Mouse (Mus musculus): ENCODE measurements at regions not wholly inside any gene's neighbourhood (a gene's known extent, or its start where the extent isn't known, plus 50 kb on each side); places are given as distances from the start of the nearest gene placed in this dataset.

DNA sequence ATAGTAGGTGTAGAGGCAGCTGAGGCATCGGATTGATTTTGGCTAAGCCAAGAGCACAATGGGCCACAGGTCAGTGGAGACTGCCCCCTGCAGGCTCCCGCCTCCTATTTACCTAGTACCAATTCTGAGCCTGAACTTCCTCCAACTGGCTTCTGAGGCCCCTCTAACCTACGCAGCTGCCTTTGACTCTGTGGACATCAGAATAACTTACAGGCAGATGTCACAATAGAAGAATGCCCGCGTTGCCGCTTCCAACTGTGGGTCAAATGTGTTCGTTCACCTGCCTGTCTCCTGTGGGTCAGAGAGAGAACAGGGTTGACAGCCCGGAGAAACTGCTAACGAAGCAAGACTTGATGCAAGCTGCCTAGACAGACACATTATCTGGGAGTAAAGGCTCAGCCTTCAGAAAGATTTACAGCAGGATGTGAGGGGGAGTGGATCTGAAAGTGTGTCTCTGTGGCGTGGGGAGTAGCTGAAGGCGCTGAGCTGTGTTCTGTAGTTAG, 153.2 kb downstream of the Gm10260 start:
- DNase-seq (ENCODE audit: low spot score), result peak; percentile 46

DNA sequence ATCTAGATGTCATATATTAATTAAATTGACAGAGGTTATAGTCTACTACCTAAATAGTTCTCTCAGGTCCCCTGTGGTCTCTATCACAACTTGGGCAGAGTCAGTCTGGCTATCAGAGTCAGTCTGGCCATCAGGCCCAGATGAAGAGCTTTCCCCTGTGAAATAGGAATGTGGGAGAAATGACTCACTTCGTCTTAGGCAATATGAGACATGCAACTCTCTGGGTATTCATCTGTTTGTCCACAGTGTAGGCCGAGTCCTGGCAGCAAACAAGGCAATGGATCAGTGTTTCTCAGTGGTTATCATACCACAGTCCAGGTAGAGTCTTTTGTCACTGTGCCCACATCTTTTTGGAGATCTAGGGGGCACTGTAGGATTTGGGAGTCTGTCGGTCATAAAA, 156.0 kb downstream of the Gm10260 start:
- no peak for DNase-seq (ENCODE audit: low spot score)

DNA sequence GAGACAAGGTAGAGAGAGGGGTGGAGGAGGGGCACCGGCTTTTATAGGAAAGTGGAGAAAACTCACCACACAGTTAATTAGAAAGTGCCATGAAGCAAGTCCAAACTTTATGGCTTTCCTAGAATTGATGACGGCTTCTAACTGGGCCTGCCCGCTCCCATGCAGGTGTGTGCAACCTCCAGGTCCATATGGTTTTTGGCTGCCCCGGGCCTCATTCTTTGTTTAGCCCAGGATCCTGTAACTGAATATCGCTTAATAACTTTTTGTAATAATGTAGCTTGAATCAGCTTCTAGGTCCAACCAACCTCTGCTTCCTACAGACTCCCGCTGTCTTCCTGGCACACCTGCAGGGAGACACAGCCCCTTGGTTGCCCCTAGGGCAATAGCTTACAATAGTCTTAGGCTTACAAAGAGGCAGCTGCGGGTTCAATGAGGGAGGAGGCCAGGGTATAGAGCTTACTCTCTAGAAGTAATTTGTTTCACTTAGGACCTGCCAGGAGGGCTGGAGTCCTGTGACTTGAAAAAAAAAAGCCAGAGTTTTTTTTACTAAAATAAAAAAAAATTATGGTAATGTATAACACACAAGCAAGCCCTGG, 159.2 kb downstream of the Gm10260 start:
- no peak for DNase-seq (ENCODE audit: low spot score)

DNA sequence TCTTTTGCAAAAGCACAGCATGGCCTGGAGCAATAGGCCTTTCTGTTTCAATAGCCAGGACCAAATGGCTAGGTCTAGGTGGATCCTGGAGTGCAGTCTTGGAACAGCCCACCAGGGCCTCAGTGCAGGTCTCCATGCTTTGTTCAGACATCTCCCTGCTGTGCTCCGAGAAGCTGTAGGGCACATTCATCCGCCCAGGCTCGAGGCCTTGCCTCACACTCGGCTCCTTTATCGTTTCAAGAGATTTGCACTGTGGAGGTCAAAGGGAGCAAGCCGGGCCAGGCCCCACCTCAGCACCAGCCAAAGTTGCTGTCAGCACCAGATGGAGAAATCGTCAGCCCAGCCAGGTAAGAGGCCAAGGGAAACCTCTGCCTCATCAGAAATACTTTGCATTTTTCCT, 160.3 kb downstream of the Gm10260 start:
- DNase-seq (ENCODE audit: low spot score), result no peak

DNA sequence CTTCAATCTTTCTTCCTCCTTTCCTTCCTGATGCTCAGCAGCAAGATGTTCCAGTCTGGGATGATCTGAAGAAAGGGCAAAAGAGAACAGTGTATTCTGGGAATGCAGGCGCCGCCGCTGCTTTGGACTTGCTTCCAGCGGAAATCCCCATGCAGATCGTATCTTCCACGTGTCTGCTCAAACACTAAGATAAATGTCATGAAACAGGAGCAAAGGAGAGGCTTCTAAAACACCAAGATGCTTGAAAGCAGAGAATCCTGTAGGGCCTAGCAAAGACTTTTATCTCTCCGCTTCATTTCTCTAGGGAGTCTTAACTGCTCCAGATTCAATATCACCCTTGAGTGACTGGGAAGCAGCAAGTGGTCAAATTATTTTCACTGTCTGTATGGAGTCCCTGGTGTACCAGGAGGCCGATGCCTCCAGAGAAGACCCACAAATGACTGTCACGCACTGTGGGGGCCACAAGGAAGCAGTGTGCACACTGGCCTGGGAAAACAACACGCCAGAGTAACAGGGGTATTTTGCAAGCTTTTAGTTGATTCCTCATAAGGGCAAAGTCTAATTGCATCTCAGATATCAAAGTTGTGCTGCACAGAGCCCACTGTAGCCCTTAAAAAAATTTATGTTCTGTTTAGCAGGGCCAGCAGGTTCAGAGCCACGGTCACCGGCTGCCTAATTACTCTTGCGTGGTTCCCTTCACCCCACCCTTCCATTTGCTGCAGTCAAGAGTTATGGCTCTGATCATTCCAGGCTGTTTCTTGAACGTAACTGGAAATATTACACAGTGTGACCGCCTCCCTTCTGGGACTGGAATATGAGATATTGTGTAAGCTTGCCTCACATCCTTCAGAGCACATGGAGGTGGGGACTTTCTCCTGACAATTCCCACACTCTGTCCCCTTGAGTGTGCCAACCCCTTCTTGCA, 161.7 kb downstream of the Gm10260 start:
- no peak for DNase-seq (ENCODE audit: low spot score)

DNA sequence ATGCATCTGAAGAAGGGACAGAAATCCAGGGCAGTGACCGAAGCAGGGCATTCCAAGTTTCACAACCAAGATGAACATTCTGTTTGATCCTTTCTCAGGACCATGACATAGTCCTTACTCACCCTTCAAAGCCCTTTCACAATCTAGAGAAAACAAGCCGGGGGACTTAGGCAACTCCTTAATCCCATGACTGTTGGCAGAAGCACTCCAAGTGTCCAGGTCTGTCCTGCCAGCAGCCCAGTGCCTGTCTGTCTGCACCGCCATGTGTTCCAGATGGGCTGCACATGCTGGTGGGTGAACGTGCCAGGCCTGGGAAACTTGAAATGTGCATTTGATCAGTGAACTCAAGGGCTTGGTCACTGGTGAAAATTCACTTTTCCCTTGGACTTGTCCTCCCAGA, 165.6 kb downstream of the Gm10260 start:
- DNase-seq (ENCODE audit: low spot score), result no peak

DNA sequence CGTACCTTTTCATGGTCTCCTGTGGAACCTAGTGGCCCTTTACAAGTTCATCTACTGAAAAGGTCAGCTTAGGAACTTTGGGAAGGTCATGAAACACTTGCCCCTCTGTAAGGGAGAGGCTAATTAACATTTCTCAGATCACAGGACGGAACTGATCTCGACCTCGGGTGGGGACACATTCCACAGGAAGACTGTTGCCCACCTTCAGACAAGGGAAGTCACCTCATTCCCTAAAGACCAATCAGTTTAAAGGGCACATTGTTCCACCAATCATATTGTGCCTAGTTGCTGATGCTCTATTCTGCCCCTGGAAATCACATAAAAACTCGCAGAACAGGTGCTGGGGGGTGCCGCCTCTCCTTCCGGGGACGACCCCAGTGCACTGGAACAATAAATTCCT, 170.8 kb downstream of the Gm10260 start:
- no peak for DNase-seq (ENCODE audit: low spot score)

DNA sequence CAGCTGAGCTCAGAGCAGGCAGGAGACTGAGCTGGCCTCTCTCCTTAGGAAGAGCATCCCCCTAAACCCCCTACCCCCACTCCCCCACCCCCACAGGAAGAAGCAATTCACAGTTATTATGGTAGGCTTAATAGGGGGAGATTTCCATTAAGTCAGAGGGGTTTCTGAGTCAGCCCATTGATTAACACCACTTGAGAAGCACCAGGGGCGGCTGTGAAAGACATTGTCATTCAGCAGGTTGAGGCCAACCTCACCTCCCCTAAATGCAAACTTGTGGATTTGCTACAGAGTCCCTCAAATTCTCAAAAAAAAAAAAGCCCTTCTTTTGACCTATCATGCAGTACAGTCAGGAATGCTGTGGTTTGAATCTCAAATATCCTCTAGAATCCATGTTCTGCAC, 172.3 kb downstream of the Gm10260 start:
- DNase-seq (ENCODE audit: low spot score), result no peak

DNA sequence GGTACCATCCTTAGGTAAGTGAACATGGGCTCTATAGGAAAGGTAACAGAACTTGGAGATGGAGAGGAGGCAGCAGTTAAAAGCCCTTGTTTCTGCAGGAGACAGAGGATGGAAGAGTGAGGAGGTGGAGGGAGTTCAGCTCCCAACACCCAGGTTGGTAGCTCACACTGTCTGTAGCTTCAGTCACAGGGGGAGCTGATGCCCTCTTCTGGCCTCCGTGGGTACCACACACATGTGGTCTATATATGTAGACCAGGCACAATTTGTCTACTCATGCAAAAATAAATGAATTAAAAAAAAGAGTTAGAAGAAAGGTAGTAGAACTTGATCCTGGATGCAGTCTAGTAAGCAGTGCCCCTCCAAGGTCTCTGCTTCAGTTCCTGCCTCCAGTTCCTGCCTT, 173.3 kb downstream of the Gm10260 start:
- no peak for DNase-seq (ENCODE audit: low spot score)

DNA sequence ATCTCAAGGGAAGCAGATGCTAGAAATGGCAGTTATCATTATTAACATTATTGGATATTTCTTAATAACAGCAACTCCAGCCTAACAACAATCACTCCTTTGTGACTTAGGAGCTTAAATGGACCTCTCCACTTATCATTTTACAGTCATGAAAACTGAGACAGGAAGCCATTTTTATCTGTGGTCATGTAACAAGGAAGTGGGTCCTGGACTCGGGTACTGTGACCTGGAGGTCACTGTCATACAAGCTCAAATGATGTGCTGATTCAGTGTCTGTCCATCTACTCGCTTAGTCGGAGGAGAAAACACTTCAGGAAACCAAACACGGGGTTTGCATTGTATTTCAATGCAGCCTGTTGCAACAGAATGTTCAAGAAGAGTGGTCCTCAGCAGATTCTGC, 176.4 kb downstream of the Gm10260 start:
- DNase-seq (ENCODE audit: low spot score), result no peak

DNA sequence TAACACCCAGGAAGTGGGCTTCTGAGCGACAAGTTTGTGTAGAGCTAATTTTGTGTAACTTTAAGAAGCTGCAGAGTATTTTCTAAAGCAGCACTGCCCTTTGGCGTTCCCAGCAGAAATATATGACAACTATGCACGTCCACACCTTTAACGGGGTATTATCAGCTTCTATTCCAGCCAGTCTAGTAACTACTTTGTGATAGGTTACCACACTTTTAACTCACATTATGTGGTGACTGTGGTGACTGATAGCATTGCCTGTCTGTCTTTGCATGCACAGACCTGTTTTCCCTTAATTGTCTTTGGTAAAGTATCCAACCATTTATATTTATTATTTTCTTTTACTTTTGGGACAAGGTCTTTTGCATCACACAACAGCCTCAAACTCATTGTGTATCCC, 179.1 kb downstream of the Gm10260 start:
- no peak for DNase-seq (ENCODE audit: low spot score)

DNA sequence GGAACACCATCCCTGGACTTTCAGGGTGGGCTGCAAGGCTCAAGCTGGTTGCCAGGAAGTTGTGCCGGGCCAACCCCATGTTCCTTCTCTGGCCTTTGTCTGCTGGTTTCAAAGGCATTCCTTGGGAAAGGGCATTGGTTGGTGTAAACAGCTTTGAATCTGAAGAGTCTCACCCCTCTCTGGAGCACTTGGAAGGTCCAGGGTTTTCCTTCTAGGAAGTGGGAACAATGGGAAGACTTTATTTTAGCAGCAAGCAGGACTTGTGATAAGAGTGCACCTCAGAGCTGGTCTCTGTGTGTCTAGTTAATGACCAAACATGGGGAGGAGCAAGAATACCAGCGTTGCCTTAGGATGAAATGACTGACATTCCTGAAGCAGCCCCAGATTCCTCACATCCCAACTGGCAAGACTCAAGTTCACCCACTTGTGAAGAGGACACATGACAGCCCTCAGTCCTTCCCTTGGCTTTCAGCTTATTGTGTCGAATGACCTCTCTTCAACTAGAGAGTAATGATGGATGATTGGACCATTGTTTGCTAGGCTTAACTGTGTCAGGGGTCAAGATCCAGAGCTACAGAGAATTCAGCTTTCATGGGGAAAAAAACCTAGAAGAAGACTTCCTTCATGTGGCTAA, 180.1 kb downstream of the Gm10260 start:
- no peak for DNase-seq (ENCODE audit: low spot score)

DNA sequence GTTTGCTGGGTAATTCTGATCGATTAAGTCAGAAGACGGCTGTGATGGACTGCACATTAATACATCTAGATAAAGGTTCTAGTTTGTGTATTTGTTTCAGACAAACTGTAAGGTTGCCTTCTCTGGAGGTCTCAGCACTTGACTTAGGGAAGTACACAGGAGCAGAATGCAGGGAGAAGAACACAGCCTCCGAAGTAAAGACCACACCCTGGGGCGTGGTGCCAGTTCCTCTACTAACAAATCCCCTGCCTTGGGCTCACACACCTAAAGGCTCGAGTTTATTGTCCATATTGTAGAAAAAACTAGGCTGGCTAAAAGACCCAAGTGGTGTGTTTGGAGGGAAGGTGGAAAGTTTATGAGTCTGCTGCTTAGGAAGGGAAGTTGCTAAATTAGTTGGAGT, 181.8 kb downstream of the Gm10260 start:
- DNase-seq (ENCODE audit: low spot score), result no peak

DNA sequence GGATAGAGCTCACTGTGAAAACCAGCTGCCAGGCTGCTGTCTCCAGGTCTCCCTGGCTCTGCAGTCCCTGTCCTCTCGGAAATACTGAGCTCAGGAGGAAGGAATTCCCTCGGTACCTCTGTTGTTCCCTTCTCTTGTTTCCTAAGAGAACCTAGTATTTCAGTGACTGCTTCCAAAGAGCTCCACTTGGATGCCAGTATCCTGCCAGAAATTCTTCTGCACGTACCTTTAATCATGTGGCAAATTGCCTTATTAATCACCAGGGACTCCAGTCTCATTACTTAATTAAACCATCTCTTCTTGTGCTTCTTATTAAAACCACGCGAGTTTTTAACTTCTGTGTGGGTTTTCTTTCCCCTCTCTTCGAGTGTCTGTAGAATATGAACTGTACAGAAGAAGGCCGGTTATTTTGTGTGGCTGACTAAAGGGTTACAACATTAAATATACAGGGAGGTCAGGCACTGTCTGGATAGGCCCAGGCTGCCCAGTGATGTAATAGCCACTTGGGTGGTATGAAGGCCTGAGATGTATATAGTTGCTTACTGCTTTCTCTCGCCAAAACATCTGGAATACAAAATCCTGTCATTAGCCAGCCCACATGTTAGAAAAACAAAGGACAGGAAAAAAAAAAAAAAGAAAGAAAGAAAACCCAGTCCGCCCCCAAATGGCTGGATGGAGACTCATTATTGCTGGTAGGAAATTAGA, 183.2 kb downstream of the Gm10260 start:
- DNase-seq (ENCODE audit: low spot score), result no peak

DNA sequence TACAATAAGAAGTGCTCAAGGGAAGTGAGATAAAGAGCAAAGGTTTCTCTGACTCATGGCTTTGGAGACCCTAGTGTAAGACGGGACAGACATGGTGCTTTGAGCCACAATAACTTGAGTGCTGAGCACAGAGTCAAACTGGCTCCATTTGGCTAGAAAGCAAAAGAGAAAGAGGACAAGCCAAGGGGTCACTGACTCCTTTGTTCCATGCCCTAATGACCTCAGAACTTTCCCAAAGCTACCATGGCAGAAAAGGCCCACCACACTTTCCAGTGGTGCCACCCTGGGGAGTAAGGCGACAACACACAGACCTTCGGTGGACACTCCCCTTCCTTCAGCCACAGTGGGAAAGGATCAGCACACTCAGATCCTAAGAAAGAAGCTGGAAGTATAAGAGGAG, 186.8 kb downstream of the Gm10260 start:
- no peak for DNase-seq (ENCODE audit: low spot score)

DNA sequence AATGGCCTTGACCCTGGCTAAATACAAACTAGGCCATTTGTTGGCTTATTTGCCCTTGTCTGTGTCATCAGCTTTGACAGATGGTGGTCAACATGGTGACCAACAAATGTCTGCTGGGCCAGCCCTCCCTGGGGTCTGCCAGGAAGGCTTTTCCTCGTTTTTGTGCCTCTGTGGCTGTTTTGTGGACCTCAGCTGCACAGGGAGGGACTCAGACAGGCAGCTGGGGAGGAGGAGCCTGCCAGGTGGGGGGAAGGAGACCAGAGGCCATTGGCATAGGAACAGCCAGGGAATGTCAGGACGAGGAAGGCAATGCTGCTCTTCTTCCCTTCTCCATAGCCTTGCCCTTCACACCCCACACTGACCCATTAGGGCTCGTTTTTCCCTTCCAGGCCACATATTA, 188.1 kb downstream of the Gm10260 start:
- DNase-seq (ENCODE audit: low spot score), result no peak

DNA sequence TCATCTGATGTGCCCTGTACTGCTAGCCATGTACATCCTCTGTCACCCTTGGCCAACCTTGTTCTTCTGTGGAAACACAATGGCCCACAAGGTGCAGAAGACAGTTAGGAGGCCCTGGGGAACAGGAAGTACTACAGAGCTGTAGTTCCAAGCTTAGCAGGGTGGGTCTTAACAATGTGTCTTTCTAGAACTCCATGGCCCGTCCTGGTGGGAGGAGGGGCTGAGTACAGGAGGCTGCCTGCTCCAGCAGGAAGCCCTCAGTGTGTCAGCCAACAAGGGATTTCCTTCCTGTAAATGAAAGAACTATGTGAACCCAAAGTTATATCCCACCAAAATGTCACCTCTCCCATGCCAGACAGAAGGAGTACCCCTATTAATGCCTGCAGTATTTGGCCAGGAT, 190.4 kb downstream of the Gm10260 start:
- DNase-seq (ENCODE audit: low spot score), result no peak

DNA sequence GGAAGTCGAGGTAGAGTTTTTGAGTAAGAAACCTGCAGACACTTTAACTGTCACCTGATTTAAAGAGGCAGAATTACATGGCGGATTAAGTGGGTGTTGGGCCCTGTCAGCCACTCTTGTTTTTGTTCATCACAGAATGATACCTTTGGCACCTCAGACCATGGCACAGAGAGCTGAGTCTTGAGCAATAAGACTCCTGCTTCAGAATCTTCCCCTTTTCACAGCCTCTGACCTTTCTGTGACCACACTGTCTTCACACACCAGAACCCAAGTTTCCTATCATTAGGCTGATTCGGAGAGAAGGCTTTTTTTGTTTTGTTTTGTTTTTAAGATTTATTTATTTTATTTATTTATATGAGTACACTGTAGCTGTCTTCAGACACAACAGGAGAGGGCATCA, 192.8 kb downstream of the Gm10260 start:
- no peak for DNase-seq (ENCODE audit: low spot score)

DNA sequence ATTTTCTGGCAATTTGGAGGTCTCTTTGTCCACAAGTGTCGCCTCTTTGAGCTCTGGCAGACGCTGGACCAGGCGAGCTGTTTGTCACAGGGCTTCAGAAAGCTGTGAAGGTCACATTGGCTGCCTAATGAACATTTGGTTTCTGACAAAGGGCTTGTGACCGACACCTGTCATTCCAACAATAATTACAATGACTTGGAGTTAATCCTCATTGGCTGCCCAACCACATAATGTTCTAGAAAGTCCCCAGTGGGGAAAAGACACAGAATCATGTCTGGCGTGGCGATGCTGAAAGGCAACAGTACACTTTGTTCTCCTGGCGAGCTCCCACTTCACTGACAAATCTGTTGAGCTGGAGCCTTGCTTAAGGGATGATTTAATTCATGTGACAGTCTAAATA, 194.4 kb downstream of the Gm10260 start:
- DNase-seq (ENCODE audit: low spot score), result no peak

DNA sequence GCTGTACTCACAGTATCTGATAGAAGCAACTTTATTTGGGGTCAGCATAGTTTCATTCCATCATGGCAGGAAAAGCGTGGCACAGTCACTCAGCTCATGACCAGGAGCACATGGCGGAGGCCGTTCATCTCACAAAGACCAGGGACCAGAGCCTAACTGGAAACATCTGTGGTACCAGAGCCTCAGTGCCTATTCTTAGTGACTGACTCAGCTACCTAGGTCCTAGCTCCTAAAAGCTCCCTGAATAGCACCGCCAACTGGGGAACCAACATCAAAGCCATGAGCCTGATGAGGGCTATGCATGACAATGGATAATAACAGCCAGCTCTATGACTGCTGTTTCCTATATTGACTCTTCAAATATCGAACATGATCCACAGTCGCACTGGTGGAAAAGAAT, 198.2 kb downstream of the Gm10260 start:
- DNase-seq (ENCODE audit: low spot score), result no peak

DNA sequence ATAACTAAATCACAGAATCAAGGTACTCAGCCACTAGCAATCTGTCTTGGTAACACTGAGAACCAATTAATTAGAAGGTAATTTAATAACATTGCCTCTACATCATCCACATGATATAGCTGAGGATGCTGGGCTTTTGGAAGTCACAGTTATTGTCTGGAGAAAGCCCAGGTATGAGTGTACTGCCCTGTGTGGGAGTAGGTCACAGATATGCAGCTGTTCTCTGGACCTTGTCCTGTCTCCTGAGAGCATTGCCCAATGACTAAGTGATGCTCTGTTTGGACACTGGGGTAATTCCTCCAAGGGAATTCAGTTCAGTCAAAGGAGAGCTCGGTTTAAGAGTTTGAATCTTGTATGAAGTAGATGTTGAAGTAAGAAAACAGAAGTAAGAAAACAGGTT, 199.6 kb downstream of the Gm10260 start:
- DNase-seq (ENCODE audit: low spot score), result no peak

DNA sequence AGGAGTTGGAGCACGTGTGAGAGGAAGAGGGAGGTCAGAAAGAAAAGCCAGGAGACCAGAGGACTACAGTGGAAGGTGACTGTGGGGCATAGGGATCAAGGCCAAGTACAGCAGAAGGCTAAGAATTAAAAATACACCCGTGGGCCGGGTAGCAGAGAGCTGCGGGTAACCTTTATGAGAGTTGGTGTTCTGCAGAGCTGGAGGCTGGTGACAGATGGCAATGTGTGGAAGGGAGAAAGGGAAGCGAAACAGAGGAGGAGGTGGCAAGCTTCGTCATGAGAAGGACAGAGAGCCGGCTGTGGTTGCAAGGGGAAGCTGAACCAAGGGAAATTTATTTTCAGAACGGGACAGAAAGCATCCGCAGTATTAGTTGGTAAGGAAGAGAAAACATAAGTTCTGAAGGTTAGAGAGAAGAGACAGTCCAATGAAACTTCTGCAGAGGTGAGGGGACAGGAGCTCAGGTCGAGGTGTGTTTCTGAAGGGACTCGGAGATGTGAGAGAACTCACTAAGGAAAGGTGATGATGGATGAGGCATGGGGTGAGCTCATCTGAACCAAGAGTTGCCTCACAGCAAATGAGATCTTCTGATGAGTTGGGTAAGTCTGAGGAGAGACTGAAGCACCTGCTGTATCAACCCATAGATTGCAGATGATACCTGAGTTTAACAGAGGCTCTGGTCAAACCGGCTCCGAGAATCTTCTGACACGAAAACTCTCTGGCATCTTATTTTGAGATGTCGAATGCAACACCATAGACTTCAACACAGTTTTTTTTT, 200.6 kb downstream of the Gm10260 start:
- DNase-seq (ENCODE audit: low spot score), result peak; percentile 72
